Mouse (Mus musculus) neural tube, embryonic 11.5 days (tissue): ENCODE data around the gene Spice1. TPM values are rescaled to one million over a fixed set of nuclear protein-coding genes. Genes with fewer than 3 reads are reported as not detected.

Experiments used
- ATAC-seq: fragments of 200-750 bp; cut with Nextera tagmentation; 2 replicates; pipeline ENCODE4 v1.8.0; 2017; ENCODE audit warnings: moderate number of reproducible peaks, mild to moderate bottlenecking, moderate TSS enrichment, moderate library complexity; ENCODE audit not compliant: insufficient read depth, low FRiP score, low TSS enrichment
- DNase-seq: peaks from one replicate; pipeline ENCODE4 v3.0.0-alpha.2; 2015; ENCODE audit warnings: low spot score
- H3K27ac ChIP-seq: fragments of 300-500 bp; sonication (generic); 2 replicates; pipeline ENCODE4 v1.5.1; 2014; ENCODE audit warnings: low read depth, mild to moderate bottlenecking, low read length
- H3K27me3 ChIP-seq: fragments of 300-500 bp; sonication (generic); 2 replicates; pipeline ENCODE4 v1.6.1; 2014; ENCODE audit warnings: mild to moderate bottlenecking, low read length, mixed read lengths; ENCODE audit not compliant: control insufficient read depth, insufficient read depth
- H3K36me3 ChIP-seq: fragments of 300-500 bp; sonication (generic); 2 replicates; pipeline ENCODE4 v1.6.1; 2014; ENCODE audit warnings: mild to moderate bottlenecking, low read length, moderate library complexity, mixed read lengths; ENCODE audit not compliant: control insufficient read depth, insufficient read depth
- H3K4me1 ChIP-seq: fragments of 300-500 bp; sonication (generic); 2 replicates; pipeline ENCODE4 v1.6.1; 2014; ENCODE audit warnings: low read length, mixed read lengths; ENCODE audit not compliant: control insufficient read depth, insufficient read depth
- H3K4me2 ChIP-seq: fragments of 300-500 bp; sonication (generic); 2 replicates; pipeline ENCODE4 v1.6.1; 2014; ENCODE audit warnings: low read depth, mild to moderate bottlenecking, moderate library complexity
- H3K4me3 ChIP-seq: fragments of 300-500 bp; sonication (generic); 2 replicates; pipeline ENCODE4 v1.5.1; 2014; ENCODE audit warnings: low read depth, low read length
- H3K9ac ChIP-seq: fragments of 300-500 bp; sonication (generic); 2 replicates; pipeline ENCODE4 v1.6.1; 2014; ENCODE audit warnings: mild to moderate bottlenecking, low read length
- H3K9me3 ChIP-seq: fragments of 300-500 bp; sonication (generic); 2 replicates; pipeline ENCODE4 v1.6.1; 2016; ENCODE audit warnings: low read length; ENCODE audit not compliant: control insufficient read depth
- WGBS: fragments of 180-500 bp; shearing (Covaris S2); extraction: QIAGEN DNeasy Blood & Tissue Kit; methylation state at CpG from one replicate; pipeline ENCODE4 v1.1.7; 2014; 5-methylcytosine and 5-hydroxymethylcytosine counted together
- polyA plus RNA-seq: library from polyadenylated mRNA; unstranded; fragments of >200 nt; fragmentation: Nextera tagmentation; extraction: Ambion mirVana; gene quantifications from 2 replicates; pipeline ENCODE4 v1.2.1, GENCODE M21; 2014

Spice1 gene
- polyA plus RNA-seq, 1 experiment from 2014 or later, result 29.9 TPM

GRCm38 (mm10) chr16:44328644-44329043, 18.3 kb upstream of the Spice1 start:
- WGBS, result 80% methylated on average over 4 of the region's 4 CpGs
- Histone ChIP-seq H3K9me3 (no peaks in the 10 kb centered on the region), H3K36me3 (no peaks in the 10 kb centered on the region), H3K27me3 (peaks cover 22% of the 10 kb centered on the region), H3K4me2 (no peak overlapping the region), H3K4me3 (no peak overlapping the region), H3K27ac (no peak overlapping the region), H3K9ac (no peak overlapping the region), H3K4me1 (0 out of 2 replicates have a peak, but pooled peaks cover 5% of the 10 kb centered on the region)
- ATAC-seq, result no peak
- no peak for DNase-seq

DNA sequence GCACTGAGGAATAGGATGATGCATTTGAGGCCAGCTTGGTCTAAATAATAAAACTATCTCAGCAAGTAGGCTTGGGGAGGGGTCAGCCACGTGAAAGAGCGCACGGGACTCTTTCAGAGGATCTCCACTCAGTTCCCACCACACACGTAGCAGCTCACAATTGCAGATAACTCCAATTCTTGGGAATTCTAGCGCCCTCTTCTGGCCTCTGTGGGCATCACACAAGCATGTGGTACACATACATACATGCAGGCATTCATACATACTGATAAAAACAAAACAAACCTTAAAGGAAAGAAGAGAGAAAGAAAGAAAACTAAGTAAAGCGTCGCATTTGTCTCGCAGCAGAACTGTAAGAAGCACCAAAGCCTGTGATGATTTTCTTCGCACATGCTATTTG, 16.3 kb upstream of the Spice1 start:
- Histone ChIP-seq H3K4me2 (no peak overlapping the region), H3K9me3 (no peaks in the 10 kb centered on the region), H3K4me1 (0 out of 2 replicates have a peak, but pooled peaks cover 5% of the 10 kb centered on the region), H3K9ac (no peak overlapping the region), H3K27me3 (peaks cover 26% of the 10 kb centered on the region), H3K36me3 (no peaks in the 10 kb centered on the region), H3K27ac (no peak overlapping the region), H3K4me3 (no peak overlapping the region)
- 78% methylated on average over 9 of the region's 9 CpGs for WGBS
- ATAC-seq (no peak), DNase-seq (no peak)

DNA sequence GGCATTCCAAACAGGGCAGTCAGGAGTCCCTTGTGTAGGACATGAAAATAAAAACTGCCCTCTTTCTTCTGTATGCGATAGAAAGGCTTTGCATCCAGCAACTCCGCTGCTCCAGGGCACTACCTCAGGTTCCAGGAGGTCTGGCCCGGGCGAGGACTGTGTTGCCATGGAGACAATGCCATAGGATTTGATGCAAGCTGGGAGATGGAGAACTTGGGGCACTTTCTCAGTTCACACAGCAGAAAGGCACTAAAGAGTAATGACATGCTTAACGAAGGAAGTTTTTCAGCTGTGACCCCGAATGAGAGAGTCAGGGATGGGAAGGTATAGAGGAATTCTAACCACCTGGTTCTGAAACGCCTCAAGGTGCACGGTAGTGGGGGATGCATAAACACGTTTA, 15.8 kb upstream of the Spice1 start:
- Histone ChIP-seq H3K27me3 (peaks cover 26% of the 10 kb centered on the region), H3K4me2 (no peak overlapping the region), H3K9me3 (no peaks in the 10 kb centered on the region), H3K27ac (no peak overlapping the region), H3K4me3 (no peak overlapping the region), H3K9ac (no peak overlapping the region), H3K36me3 (no peaks in the 10 kb centered on the region), H3K4me1 (0 out of 2 replicates have a peak, but pooled peaks cover 5% of the 10 kb centered on the region)
- WGBS, result 21% methylated on average over 9 of the region's 9 CpGs
- ATAC-seq (no peak), DNase-seq (no peak)

- DNase-seq, result no peak
- peak overlapping the region; percentile 99 for H3K4me2 ChIP-seq
- no peaks in the 10 kb centered on the region for H3K9me3 ChIP-seq
- H3K27me3 ChIP-seq, result peaks cover 26% of the 10 kb centered on the region
- H3K27ac ChIP-seq, result no peak overlapping the region
- H3K4me1 ChIP-seq, result 0 out of 2 replicates have a peak, but pooled peaks cover 5% of the 10 kb centered on the region
- H3K36me3 ChIP-seq, result no peaks in the 10 kb centered on the region
- WGBS, result 12% methylated on average over 6 of the region's 6 CpGs
- ATAC-seq, result no peak; the same call in 1 of the 2 replicates
- H3K9ac ChIP-seq, result no peak overlapping the region
- H3K4me3 ChIP-seq, result peak overlapping the region; percentile 65
Observed at GRCm38 (mm10) chr16:44331671-44331994, 15.3 kb upstream of the Spice1 start.

GRCm38 (mm10) chr16:44331995-44332860, 14.7 kb upstream of the Spice1 start:
- peak; percentile 57 for DNase-seq
- Histone ChIP-seq H3K9ac (peak overlapping the region; percentile 63), H3K9me3 (no peaks in the 10 kb centered on the region), H3K4me2 (peak overlapping the region; percentile 99), H3K4me3 (peak overlapping the region; percentile 65), H3K27me3 (peaks cover 26% of the 10 kb centered on the region), H3K36me3 (no peaks in the 10 kb centered on the region), H3K27ac (no peak overlapping the region), H3K4me1 (0 out of 2 replicates have a peak, but pooled peaks cover 5% of the 10 kb centered on the region)
- WGBS, result under 1% methylated on average over 58 of the region's 60 CpGs
- peak; percentile 61 for ATAC-seq

DNA sequence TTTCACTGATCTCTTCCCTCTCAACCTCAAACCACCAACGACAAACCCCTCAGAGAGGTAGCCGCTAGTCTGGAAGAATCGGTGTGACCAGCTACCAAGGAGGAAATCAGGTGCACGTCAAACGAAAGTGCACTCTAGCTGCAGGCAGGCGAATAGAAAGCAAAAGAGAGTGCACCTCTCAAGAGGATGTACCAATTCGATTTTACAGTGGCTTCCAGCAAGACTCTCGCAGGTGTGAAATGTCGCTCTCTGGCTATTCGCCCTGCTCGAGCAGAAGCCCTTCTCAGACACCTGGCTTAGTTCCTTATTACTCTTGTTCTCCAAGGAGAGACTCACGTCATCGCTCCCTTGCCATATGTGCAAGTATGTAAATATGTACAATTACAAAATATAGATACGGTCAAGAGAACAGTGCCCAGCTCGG, 14.0 kb upstream of the Spice1 start, which contains the start of gene Sidt1:
Gene Sidt1 (minus strand): TSS at position 336 of the 424 bp plus-strand sequence.
- H3K27ac ChIP-seq, result no peak within 1 kb of the TSS
- H3K27me3 ChIP-seq, result peaks cover 26% of the 10 kb centered on the region
- DNase-seq, result peak; percentile 41
- peak within 1 kb of the TSS; percentile 63 for H3K9ac ChIP-seq
- H3K4me2 ChIP-seq, result peak within 1 kb of the TSS; percentile 99
- no peaks in the 10 kb centered on the region for H3K36me3 ChIP-seq
- ATAC-seq, result no peak
- no peaks in the 10 kb centered on the region for H3K9me3 ChIP-seq
- 7% methylated on average over 15 of the region's 15 CpGs for WGBS
- H3K4me1 ChIP-seq, result 0 out of 2 replicates have a peak, but pooled peaks cover 5% of the 10 kb centered on the region
- H3K4me3 ChIP-seq, result peak within 1 kb of the TSS; percentile 65

- H3K36me3 ChIP-seq, result no peaks in the 10 kb centered on the region
- H3K4me2 ChIP-seq, result no peak overlapping the region
- no peak overlapping the region for H3K9ac ChIP-seq
- ATAC-seq (no peak), DNase-seq (no peak)
- no peak overlapping the region for H3K4me3 ChIP-seq
- H3K4me1 ChIP-seq, result 0 out of 2 replicates have a peak, but pooled peaks cover 4% of the 10 kb centered on the region
- peaks cover 14% of the 10 kb centered on the region for H3K27me3 ChIP-seq
- no peak overlapping the region for H3K27ac ChIP-seq
- no peaks in the 10 kb centered on the region for H3K9me3 ChIP-seq
Observed at GRCm38 (mm10) chr16:44337541-44337940, 9.4 kb upstream of the Spice1 start.

- no peak for ATAC-seq
- no peak overlapping the region for H3K4me3 ChIP-seq
- WGBS, result 87% methylated on average over 4 of the region's 4 CpGs
- no peak overlapping the region for H3K27ac ChIP-seq
- H3K9ac ChIP-seq, result no peak overlapping the region
- peaks cover 11% of the 10 kb centered on the region for H3K4me1 ChIP-seq
- H3K27me3 ChIP-seq, result no peaks in the 10 kb centered on the region
- no peaks in the 10 kb centered on the region for H3K36me3 ChIP-seq
- no peaks in the 10 kb centered on the region for H3K9me3 ChIP-seq
- DNase-seq, result no peak
- no peak overlapping the region for H3K4me2 ChIP-seq
Observed at GRCm38 (mm10) chr16:44349801-44350397, 3.0 kb downstream of the Spice1 start.
